22 mouse cellular contexts compared by ENCODE assay signal in the genomic region with DNA sequence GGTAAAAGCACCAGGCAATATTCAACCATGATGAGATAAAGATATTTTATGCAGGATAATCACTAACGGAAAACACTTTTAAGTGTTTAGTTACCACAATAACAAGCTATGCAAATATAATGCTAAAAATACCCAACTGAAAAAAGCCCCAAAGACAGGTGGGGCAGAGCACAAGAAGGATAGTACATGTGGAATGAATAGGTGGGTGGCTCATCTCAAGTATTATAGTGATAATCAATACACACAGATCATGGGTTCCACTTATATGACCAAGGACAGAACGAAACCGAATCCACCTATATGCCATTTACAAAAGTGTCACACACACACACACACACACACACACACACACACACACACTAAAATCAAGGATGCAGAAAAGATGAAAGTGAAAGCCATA.
"Had no signal": no experiment of that assay in that cellular context is flagged by ENCODE, and none has a peak within 500 bp of the region (broad histone marks: within the 10 kb centered on the region; RNA-seq: fewer than 3 reads in every experiment).

No protein-coding gene starts in this region.

- DNase-seq: gastrocnemius, postnatal 14 days; gastrocnemius, postnatal 36 days; heart, adult 11 months; heart, adult 2 months; heart, postnatal 14 days; heart, postnatal 36 days; kidney, adult 18-20 months; kidney, adult 8-10 months; liver had no signal

- H3K27ac ChIP-seq: heart, adult 2 months; heart, embryonic 13.5 days; heart, embryonic 15.5 days; hindbrain, embryonic 13.5 days; hindbrain, embryonic 15.5 days; hindbrain, postnatal 0 days; intestine, embryonic 15.5 days; layer of hippocampus, adult 2 months; left cerebral cortex, adult 2 months; limb, embryonic 10.5 days; limb, embryonic 12.5 days had no signal

- H3K4me1 ChIP-seq: heart, embryonic 13.5 days; heart, embryonic 15.5 days; hindbrain, embryonic 13.5 days; hindbrain, embryonic 15.5 days; intestine, embryonic 15.5 days; limb, embryonic 10.5 days; limb, embryonic 12.5 days had no signal

- H3K36me3 ChIP-seq: heart, embryonic 13.5 days; heart, embryonic 15.5 days; hindbrain, embryonic 13.5 days; hindbrain, embryonic 15.5 days; intestine, embryonic 15.5 days; limb, embryonic 10.5 days; limb, embryonic 12.5 days had no signal

- H3K9me3 ChIP-seq: heart, embryonic 13.5 days; heart, embryonic 15.5 days; hindbrain, embryonic 13.5 days; hindbrain, embryonic 15.5 days; intestine, embryonic 15.5 days; limb, embryonic 10.5 days; limb, embryonic 12.5 days had no signal

- H3K27me3 ChIP-seq: heart, embryonic 13.5 days; heart, embryonic 15.5 days; hindbrain, embryonic 13.5 days; hindbrain, embryonic 15.5 days; intestine, embryonic 15.5 days; limb, embryonic 12.5 days had no signal

- H3K4me3 ChIP-seq: heart, adult 2 months; heart, embryonic 13.5 days; heart, embryonic 15.5 days; hindbrain, embryonic 13.5 days; hindbrain, embryonic 15.5 days; intestine, embryonic 15.5 days; layer of hippocampus, adult 2 months; left cerebral cortex, adult 2 months; limb, embryonic 10.5 days; limb, embryonic 12.5 days had no signal

- H3K9ac ChIP-seq: heart, embryonic 13.5 days; heart, embryonic 15.5 days; hindbrain, embryonic 13.5 days; hindbrain, embryonic 15.5 days; intestine, embryonic 15.5 days; limb, embryonic 12.5 days had no signal

- H3K4me2 ChIP-seq: heart, embryonic 11.5 days; heart, embryonic 13.5 days; heart, embryonic 15.5 days; hindbrain, embryonic 13.5 days; hindbrain, embryonic 15.5 days; intestine, embryonic 15.5 days; limb, embryonic 12.5 days; liver, embryonic 11.5 days had no signal

- ATAC-seq: hindbrain, postnatal 0 days; intestine, embryonic 15.5 days; intestine, postnatal 0 days had no signal
